Mouse (Mus musculus) small intestine, adult 2 months (tissue): ENCODE data around the gene Vps36.

Experiments
- CTCF ChIP-seq: fragments of 200-500 bp; IDR thresholded peaks from 2 replicates; pipeline ENCODE4 v1.5.1; 2012; ENCODE audit warnings: low read depth, mild to moderate bottlenecking, control low read depth, inconsistent platforms, low read length, moderate library complexity, mixed read lengths; ENCODE audit not compliant: insufficient replicate concordance, insufficient read length; ENCODE audit errors: extremely low read depth
- POLR2A ChIP-seq: fragments of 200-500 bp; IDR thresholded peaks from 2 replicates; pipeline ENCODE4 v1.6.1; 2012; ENCODE audit warnings: low read depth, mild to moderate bottlenecking, control low read depth, inconsistent platforms, low read length, moderate library complexity

- TF ChIP-seq POLR2A (no peak), CTCF (no peak)
Observed at GRCm38 (mm10) chr8:22143764-22144491, 48.7 kb upstream of the Vps36 start.
